Mouse (Mus musculus): ENCODE data around the gene Vps53.
A peak's percentile ranks its signal among the peaks of the same experiment; 100 is the strongest.
"Not testable (repeated sequence)": the region's sequence is repeated elsewhere in the genome, so short reads cannot be mapped to it uniquely, and the experiment has no call there.

Vps53 gene

DNA sequence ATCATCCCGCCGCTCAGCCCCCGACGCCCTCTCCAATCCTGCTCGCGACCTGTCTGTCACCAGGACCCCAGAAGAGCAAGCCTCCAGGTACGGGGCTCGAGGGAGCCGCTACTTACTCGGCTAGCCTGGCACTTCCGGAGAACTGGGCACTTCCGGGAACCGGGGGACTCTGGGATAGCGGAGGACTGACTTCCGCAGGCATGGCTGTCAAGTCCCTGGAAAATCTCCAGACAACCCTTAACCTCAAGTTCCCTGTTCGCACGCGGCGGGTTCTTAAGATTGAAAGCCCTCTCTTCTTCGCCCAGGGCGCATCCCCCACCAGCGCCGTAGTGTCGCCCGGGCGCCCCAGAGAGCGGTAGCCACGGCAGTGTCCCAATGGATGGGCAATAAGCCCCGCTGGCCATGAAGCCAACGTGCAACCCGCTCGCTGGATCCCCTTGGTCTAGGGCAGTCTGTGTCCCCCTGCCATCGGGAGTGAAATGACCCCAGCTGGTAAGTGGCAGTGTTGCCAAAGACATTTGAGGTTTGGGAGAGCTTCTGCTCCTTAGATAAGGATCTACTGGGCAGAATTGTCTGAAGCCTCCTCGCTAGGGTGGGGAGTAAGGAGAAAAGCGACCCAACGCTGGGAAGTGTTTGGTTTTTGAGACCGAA lies at the start of gene Vps53, which contains the start of gene Fam57a:
Gene Vps53 (minus strand): TSS at position 153 of the 651 bp plus-strand sequence.
Gene Fam57a (plus strand): TSS at position 177 of the 651 bp plus-strand sequence.
- peak; percentile 86 for DNase-seq

DNA sequence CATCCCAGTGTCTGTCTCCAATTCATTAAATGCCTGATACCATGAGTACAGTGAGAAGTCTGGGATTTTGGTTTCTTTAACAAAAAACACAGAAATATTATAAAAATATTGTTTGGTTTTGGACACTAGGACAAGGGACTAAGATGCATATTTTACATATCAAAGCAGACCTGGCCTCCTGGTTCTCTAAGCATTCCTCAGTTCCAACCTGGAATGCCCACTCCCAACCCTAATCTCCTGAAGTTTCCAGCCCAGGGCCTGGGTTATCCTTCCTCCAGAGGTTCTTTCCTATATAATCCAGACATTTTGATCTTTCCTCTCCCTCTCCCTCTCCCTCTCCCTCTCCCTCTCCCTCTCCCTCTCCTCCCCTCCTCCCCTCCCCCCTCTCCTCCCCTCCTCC lies 45.6 kb upstream of the Vps53 start:
- DNase-seq: no peak

DNA sequence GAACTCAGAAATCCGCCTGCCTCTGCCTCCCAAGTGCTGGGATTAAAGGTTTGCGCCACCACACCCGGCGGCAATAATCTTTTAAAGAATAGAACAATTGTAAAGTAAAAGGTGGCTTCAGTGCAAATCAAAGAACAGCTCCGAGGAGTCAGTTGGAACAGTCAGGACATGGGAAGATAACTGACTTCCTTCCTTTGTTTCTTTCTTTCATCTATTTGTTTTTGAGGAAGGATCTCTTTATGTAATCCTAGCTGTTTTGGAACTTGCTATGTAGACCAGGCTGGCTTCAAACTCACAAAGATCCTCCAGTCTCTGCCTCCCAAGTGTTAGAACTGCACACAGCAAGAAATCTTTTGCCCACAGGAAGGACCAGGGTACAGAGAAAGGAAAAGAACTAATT lies 45.2 kb upstream of the Vps53 start:
- no peak for DNase-seq

DNA sequence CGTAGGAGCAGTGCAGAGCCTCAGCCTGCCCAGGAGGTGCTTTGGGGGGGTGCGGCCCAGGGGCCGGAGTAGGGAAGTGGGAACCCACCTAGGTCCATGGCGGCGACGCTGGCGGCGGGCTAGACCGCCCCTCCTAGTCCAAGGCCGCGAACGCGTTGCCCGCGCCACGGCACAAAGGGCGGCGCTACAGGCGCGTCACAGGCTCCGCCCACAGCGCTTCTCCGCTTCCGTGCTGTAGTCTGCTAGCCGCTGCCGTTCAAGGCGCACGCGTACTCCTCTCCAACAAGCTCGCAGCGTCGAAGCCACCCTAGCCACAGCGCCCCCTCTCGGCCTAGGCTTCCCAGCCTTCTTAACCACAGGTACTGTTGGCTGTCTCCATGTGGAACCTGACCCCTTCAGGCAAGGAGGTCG lies 37.9 kb upstream of the Vps53 start, which contains the start of the genes Dbil5 and Gemin4:
Gene Dbil5 (plus strand): TSS at position 219 of the 411 bp plus-strand sequence.
Gene Gemin4 (minus strand): TSS at position 275 of the 411 bp plus-strand sequence.
- DNase-seq: peak; percentile 97

DNA sequence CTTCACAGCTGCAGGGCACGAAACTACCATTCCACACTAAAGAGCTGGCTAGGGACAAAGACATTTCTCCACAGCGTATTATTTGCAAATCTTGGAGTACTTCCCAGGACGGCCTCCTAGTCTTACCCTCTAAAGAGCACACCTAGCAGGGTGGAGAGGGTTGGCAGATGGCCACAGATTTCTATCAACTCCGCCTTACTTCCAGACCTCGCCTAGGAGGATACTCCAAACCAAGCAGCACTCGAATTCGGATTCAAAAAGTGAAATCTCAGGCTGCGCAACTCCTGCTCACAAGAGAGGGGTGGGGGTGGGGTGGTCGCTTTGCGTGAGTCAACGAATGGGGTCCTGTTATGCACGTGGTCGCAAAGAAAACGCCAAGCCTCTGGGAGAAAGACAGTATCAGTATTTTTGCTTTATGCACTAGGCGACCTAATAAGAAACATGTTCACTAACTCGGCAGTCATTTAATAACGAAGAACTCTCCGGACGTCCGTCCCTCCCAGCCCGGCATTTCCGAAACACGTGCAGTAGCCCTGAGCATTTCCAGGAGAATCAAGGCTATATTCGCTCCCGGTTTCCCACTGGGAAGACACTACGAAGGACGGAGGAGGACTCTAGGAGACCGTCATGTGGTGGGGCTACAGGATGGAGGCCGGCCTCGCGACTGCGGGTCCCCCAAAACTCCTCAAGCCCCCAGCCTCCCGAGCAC lies 37.4 kb upstream of the Vps53 start:
- DNase-seq: peak; percentile 7

DNA sequence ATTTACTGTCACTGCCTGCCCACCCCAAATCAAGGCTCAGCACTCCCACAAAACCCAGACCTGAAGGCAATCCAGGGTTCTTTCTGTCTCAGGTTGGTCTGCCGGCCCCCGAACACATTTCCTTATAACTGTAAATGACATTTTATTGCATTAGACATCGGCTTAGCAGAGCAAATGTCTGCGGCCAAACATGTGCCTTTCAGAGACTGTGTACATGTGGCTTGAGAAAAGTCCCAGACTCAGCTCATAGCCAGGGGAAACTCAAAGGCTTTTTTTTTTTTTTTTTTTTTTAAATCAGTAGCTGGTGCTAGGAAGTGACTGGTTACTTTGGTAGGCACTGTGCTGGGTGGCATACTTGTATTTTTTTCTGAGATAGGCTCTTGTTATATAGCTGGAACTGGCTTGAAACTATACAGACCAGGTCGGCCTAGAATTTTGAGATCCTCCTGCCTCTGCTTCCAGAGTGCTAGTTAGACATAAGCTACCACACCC lies 36.6 kb upstream of the Vps53 start:
- DNase-seq: no peak

DNA sequence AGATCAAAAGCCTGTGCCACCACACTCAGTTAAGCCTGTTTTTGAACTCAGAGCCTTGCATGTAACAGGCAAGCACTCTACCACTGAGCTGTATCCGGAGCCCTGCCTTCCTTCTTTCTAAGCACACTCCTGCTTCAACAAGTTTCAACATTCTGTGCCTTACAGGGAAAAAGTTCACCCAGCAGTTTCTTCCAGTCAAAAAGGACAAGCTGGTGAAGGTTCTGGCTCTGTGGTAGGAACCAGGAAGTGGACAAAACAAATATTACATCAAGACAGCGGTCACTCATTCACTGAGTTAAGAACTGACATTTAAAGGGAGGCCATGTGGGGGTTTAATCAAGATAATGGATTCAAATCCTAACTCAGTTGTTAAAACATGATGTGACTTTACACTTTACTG lies 35.6 kb upstream of the Vps53 start:
- DNase-seq: no peak

DNA sequence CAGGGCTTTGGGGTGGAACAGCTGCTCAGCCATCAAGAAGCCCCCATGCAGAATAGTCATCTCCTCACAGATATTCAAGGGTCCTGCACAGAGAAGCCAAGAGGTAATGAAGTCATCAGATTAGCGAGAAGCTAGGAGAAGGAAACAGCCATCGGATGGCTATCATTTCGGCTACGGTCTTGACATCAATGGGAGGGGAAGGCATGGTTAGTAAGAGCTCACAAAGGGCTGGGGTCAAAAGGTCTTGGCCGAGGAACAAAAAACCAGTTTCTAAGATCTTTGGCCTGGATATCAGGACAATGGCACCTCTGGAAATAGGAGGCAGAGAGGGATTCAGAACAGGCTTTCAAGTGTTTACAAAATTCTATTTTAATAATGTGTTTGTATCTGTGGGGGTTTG lies 34.4 kb upstream of the Vps53 start:
- DNase-seq: no peak

DNA sequence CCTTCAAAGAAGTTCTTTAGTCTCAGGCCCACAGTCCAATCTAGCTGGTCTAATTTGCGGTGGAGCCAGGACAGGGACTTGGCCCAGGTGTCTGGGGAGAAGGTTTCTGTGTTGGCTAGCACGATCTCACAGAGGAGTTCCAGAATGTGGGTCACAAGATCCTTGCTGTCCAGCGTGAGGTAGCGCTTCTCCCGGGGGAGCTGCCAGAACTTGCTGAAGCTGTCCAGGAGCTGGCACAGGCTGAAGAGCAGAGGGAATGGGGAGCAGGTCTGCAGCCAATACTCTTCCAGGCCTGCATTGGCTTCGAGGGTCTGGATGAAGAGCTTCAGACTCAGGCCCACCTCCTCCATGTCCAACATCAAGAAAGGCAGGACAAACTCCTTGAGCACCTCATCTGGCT lies 32.1 kb upstream of the Vps53 start:
- not testable (repeated sequence) for DNase-seq

DNA sequence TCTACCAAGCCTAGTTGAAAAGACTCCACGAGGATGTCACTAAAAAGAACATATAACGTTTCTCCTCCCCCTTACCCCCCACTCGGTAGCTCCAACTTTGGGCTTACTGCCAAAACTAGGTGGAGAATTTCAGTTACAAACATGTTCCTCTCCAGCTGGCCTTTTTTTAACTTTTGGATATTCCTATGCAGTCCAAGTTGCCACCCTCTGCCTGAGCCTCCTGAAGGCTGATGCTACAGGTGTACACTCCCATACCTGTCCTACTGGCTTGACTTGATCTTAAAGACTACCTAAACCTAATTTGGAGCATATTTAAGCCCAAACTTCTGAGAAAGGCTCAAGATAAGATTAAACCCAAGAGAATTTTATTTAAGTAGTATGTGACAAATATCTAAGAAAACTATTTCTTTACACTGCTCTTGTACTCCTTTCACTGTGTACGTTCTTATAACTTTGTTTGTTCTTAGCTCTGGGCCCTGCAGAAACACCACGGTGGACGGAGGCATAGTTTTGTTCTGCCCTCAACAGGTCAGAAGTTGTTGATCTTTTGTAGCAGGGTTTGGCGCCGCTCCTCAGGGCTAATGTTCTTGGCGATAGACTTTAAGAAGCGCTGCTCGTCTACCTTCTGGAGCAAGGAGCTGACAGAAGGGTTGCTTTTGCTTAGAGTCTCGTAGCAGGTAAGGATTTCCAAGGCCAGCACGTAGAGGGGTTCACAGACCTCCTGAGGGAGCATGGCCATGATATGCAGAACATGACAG lies 31.0 kb upstream of the Vps53 start:
- DNase-seq: no peak

DNA sequence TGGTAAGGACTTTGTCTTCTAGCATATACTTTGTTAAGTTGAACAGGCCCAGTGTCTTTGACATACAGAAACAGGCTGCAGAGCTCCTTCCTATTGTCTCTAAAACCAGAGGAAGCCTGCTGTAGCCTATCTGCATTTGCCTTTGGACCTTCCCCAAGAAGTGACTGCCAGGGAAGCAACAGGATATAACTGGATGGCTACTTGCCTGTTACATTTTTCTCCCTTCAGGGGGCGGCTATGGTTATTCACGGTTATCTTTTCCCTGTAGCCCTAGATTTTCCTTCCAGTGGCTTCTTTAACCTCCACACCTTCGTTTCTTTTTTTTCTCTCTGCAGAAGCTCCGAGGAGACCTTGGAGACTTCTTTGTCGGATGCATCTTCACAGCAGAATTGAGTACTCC lies 27.3 kb upstream of the Vps53 start:
- DNase-seq: no peak

DNA sequence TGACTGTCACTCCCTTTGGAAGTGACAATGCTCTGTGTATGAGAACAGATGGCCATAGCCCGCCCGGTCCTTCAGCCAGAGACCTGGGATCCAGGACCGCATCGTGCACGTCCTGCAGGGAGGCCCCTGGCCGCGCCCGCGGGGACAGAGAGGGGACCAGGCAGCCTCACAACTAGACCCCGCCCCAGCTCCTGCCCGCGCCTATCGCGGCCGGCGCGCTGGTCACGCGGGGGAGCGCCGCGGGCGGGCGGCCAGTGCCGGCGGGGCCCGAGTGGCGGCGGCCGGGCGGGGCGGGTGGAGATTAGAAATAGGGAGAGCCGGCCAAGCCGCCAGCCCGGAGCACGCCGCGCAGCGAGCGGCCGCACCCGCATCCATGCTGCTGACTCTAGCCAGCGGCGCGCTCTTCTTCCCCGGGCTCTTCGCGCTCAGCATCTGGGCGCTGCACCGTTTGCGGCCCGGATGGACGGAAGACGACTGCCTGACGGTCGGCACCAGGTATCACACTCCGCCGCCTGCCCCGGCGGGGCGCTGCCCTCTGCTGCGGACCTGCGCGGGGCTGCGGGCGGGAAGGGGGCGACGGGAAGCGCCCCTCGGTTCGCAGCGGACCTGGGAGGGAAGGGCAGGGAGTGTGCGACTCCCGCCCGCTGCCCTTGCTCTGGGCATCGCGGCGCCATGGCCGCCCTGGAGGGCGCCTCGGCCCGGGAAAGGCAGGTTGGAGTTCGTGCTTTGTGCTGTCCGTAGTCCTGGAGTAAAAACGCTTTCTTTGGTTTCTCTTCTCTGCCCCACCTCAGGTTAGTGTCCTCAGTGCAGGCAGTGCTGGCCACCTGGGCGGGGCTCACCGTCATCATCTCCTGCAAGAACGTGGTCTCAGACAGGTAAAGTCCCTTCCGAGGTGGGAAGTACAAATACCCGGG lies 22.6 kb upstream of the Vps53 start:
- peak; percentile 25 for DNase-seq

DNA sequence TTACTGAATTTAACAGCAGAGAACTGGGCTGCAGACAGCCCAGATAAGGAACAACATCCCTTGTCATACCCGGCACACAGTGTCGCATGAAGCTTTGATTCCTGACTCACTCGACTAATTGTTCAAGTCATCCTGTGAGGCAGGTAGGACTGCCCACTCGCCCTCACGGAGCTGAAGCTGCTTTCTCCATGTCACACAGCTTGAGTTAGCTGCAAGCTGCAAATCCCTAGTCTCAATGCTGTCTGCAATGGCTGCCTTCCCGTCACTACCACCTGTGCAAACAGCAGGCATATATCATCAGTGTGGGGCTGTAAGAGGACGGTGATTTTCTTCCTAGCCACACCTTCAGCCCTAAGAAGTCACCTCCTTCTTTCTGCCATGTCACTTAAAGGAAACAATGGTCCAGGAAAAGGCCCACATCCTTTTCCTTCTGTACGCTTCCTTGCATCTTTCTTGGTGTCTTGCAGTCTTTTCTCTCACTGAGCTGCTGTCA lies 17.6 kb upstream of the Vps53 start:
- DNase-seq: no peak

DNA sequence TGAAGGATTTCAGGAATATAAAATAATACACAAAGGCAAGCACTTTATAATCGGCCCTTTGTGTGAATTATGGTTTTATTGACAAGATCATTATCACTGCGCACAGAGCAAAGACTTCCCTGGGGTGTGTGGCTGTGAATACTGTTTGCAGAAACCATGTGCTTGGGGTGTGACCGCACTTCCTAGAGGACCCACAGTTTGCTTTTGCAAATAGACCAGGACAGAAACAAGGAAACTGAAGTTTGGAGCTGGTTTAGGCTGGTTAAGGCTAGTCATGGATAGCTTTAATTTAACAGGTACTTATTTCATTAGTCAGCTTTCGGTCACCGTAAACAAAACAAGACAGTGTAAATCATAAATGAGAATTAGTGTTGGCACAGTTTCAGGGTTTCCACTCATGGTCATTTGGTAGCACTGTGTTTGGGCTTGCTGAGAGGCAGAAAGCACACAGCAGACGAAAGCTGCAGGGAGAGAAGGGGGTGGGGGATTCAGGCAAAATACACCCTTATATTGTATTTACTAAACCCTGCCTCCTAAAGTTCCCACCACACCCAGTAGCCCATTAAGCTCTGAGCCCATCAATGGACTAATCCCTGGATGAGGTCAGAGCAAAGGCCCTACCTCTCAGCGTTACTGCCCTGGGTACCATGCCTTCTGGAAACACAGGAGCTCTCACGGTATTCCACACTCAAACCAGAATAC lies 17.0 kb upstream of the Vps53 start:
- no peak for DNase-seq

DNA sequence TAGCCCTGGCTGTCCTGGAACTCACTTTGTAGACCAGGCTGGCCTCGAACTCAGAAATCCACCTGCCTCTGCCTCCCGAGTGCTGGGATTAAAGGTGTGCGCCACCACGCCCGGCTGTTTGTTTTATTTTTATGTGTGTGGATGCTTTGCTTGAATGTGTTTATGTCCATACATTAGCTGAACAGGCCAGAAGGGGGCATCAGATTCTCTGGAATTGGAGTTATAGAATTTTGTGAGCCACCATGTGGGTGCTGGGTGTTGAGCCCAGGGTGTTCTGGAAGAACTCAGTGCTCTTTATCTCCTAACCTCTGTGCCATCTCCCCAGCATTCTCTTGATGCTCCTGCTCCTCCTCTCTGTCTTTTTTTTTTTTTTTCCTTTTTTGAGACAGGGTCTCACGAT lies 7.5 kb upstream of the Vps53 start:
- DNase-seq: no peak

DNA sequence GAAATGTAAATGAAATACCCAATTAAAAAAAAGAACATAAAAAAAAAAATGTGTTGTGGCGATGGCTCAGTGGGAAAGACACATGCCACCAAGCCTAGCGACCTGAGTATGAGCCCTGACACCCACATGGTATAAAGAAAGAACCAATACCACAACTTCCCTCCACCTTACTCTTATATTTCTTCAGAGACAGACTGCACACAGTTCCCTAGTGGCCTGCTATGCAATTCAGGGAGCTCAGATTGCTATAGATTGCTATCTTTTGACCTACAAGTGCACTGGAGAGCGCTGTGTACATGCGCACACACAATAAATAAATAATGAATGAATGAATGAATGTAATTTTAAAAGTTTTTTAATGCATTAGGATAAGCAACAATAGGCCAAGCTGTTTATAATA lies 4.3 kb upstream of the Vps53 start:
- no peak for DNase-seq

DNA sequence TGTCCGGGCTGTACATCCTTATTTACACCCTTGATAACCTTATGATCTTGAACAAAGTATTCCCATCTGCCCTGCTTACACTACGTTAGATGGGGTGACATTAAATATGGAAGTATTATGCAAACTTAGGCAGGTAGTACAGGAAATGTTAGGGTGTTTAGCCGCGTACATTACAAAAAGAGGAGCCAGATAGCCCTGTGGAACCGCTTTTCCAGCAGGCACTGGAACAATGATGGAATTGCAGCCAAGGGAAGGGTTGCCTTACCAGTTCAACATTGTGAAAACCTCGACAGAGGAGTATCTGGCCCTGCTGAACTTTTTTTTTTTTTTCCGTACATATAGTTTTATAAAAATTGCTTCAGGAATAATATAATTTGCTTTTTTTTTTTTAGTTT lies 696 bp upstream of the Vps53 start:
- no peak for DNase-seq

DNA sequence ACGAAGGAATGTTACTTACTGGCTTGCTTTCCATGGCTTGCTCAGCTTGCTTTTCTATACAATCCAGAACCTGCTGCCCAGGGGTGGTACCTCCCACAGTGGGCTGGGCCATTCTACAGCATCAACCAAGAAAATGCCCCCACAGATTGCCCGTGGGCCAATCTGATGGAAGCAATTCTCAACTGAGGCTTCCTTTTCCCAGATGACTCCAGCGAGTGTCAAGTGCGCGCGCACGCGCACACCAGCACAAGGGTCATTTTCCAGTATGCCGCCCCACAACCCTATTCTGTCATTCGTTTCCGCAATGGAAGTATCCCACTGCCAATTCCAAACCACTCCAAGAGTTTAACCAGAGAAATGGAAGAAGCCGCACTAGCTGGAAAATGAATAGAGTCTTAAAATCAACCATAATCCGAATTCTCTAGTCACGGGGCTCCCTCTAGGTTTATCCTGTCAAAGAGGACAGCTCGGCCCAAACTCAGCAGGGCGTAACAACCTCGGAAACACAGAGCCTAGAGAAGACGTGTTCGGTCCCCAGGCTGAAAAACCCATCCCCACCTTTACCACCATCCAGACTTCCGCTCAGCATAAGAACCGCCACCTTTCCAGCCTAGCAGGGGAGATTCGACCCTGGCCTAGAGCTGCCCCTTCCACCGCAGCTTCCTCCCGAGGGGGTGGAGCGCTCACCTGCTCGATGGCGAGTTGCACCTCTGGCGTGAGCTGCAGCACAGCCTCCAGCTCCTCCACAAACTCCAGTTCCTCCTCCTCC lies 537 bp downstream of the Vps53 start:
- peak; percentile 14 for DNase-seq

DNA sequence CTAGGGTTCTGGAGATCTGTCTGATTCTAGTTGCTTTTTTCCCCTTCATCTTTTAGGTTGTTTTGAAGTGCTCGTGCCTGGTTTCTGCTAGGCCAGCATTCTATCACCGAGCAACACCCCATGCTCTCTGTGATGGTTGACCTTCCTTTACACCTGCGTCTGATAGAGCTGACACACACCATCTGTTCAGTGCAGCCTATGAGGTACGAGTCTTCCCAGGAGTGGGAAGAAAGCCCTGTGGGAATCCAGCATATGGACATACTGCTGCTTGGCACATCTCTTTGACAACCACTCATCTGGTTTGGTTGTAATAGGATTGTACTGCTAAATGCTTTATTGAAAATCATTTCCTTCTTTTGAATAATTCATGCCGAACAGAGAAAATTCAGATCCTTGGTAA lies 9.2 kb downstream of the Vps53 start:
- DNase-seq: no peak

DNA sequence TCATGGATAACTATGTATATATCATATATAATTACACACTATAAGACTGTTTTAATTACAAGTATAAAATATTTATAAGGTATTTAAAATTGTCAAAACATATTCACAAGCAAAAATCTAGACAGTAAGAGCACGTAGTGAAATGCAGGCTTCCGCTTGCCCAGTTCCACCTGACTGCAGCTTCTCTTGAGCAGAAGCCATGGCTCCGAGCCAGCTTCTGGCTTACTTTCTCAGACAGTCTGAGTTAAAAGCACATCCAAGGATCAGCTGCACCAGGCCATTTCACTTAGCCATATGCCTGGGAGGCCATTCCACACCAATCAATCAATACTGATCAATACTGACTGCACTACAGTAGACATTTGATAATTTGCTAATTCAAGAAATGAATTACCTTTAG lies 10.5 kb downstream of the Vps53 start:
- DNase-seq: no peak
